Mouse (Mus musculus): Measurements from ENCODE around the gene St3gal6.

Gene St3gal6

DNA sequence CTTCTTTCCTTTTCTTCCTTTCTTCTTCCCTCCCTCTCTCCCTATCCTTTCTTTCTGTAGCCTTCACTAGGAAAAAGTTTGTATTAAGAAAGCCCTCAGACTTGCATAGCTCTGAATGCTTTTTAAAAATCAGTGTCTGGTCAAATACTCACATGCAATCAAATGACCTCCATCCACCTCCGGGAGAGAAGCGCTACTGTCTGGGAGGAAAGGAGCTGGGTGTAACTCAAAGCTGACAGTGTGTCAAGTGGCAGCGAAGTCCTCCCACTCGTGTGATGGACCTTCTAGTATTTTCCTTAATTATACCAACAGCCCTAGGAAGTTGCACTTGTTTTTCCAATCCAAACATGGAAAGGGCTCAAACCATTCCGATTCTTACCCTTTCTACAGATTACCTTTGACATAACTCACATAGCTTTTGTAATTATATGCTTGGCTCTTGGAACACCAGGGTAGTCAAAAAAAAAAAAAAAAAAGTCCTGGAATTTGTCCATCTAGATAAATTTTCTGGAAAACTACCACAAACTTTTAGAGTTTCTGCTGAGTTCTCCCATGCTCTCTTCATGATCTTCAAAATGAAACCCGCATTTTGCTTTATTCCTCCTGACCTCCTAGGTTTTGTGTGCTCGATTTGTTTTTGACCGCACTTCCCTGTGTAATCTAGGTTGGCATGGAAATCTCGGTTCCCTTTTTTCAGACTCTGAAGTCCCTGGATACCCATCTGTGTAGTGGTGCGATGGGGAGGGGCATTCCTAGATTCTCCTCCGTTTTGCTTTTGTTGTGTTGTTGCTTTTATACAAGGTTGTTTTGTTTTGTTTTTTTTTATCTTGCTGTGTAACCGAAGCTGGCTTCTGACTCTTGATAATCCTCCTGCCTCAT lies at the start of gene St3gal6:
Gene St3gal6, minus strand, starts transcription at position 272 of the 879 bp plus-strand sequence.
- no peak for DNase-seq

DNA sequence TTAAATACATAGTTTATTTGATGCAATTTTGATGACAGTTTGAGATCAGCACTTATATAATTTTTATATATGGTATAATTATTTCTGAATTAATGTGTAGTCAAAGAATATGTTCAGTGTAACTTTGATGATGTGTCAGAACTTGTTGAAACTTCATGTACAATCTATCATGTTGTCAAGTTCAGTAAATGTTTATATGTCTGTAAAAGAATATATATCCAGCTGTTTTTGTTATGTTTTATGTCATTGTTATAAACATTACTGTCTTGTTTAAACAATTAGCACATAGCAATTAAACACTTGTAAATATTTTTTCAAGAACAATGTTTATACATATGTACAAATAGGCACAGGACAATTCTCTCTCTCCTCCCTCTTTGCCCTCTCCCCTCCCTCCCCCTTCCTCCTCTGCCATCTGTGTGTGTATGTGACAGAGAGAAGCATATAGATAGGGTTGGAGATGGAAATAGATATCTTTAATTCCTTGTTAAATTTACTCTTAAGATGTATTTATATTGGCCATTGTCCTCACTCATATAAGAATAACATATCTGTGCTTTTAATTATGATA lies 46.7 kb upstream of the St3gal6 start:
- no peak for DNase-seq

DNA sequence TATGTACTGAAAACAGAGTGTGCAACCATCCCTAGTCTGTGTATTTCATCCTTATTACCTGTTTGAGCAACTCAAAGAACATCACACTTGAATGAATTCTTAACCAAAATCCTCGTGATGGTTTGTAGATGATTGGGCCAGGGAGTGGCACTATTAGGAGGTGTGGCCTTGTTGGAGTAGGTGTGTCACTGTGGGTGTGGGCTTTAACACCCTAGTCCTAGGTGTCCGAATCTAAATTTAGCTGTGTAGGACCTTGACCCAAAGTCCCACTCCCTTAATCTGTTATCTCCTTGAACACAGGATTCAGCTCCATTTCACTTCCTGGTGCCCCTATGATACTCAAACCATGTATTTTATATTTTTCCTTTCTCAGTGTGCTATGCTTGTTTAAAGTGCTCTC lies 37.2 kb upstream of the St3gal6 start:
- DNase-seq = no peak

DNA sequence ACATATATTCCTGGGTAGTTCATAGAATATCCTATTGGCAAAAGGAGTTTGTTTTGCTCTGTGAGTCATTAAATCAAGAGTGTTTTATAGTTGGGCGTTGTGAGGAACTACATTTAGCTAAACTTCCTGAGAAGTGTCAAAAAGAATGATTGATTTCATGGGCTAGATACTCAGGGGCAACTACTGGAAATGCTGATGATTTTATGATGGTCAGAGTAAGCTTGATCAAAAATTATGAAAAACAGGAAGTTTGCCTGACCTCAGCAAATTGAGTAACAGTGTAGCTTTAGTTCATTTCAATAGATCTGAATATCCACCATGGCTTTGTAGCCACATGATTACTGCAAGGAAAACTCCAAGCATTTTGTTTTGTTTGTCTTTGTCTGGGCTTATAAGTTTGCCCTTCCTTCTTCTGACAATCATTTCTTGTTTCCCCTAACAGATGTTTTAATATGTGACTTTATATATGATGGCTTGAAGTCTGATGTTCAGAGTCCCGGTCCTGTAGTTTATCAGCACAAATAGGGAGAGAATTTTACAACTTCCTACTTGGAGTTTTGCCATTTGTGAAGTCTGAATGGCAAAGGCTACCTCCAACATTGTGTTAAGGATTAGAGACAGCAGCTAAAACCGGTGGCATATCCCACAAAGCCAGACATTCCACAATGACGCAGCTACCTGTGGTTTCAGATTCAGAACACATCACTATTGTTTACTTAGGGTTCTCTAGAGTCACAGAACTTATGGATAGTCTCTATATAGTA lies 32.2 kb upstream of the St3gal6 start:
- no peak for DNase-seq

DNA sequence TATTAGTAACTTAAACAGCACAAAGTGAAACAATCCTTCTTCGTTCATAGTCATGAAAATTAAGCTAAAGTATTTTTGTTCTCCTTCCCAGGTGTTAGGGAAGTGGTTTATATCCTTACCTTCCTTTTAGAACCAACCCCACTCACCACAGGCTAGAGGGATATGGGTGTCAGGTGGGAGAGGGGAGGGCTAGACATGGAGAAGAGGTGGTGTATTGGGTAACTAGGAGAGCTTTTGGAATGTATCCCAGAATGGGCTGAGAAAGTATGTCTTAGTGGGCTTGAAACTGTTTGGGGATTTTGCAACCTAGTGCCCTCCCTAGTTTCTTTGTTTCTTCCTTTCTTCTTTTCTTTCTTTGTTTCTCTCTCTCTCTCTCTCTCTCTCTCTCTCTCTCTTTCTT lies 30.6 kb upstream of the St3gal6 start:
- DNase-seq = no peak

DNA sequence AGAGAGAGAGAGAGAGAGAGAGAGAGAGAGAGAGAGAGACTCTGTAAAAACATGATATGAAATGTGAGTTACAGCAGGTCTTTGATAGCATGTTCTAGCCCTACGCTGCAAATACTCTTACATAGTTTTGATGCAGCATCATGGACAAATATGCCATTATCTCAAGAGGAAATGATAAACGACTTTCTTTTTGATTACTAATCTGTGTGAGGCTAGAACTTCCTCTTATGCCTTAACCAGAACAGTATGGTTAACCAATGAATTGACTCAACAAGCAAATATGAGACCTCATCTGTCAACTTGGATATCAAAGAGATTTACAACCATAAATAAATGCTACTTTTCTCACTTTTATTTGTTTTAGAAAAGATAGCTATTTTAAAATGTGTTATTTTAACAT lies 24.0 kb upstream of the St3gal6 start:
- DNase-seq = no peak

DNA sequence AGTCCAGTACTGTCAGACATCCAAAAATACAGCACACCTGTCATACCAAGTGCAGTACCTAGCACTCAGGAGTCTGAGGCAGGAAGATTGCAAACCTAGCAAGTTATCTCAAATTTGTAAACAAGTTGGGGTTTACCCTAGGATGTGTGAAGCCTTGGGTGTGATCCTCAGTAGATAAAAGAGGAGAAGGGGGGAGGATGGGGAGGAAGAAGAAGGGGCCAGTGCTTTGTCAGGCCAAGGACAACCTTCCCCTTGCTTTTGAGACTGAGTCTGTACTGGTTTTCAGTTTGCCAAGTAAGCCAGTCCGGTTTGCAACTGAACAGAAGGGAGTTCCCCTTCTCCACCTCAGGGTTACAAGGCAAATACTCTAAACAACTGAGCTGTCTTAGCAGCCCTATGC lies 22.1 kb upstream of the St3gal6 start:
- no peak for DNase-seq

DNA sequence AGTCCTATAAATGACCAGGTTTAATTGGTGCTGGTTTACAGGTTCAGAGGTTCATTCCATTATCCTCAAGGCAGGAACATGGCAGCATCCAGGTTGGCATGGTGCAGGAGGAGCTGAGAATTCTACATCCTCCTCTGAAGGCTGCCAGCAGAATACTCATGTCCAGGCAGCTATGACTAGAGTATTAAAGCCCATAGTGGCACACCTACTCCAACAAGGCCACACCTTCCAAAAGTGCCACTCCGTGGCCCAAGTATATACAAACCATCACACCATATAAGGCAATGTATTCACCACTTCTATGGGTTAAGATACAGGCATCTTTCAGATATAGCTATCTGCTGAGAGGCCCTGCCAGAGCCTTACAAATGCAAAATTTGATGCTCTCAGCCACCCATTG lies 15.4 kb upstream of the St3gal6 start:
- DNase-seq = no peak

DNA sequence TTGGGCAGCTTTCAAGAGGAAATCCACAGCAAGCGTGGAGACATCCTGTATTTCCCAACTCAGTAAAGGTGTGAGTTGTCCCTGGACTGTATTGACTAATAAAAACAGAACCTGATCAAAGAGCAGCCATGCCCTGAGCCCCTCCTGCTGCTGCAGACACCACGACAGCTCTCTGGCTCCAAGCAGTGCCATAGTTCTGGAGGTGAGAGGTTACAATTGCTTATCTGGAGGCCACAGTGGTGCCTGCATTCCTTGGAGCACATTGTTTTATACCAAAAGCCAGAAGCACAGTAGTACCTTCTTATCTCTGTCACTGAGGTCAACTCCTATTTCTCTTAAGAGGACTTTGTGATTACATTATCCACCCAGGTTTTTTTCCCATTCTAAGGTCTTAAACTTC lies 15.0 kb upstream of the St3gal6 start:
- DNase-seq = no peak

DNA sequence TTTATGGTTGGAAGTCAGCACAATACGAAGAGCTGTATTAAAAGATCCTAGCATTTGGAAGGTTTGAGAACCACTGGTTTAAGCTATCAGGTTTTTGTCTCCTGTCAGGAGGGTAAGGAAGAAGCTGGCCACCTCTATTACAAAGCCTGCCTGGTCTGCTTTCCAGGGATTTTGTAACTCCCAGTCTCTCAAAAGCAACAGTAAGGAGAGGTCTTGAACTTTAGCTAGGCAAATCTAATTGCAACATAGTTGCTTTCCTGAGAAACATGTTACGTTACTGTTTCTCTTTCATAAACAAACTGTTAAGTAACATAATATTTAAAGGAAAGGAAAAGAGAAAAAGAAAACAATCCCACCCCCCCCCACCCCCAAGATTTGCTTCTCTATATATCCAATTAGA lies 12.0 kb upstream of the St3gal6 start:
- DNase-seq = no peak

DNA sequence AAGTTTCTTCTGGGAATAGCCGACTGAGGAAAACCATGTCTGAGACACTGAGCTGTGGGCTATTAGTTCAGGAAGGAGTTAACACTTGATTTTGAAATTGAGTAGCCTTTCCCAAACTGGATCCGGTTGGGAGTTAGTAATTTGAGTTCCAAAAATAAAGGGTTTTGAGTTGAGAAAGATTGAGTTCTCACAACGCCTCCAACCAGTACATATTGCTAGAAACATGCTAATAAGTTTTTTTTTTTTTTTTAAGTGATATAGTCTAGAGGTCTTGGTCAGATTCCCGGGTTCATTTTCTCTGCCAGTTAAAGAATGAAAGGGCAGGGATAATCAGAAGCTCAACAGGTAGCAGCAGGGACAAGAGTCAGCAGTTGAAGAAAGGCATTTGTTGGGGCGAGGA lies 11.2 kb upstream of the St3gal6 start:
- no peak for DNase-seq

DNA sequence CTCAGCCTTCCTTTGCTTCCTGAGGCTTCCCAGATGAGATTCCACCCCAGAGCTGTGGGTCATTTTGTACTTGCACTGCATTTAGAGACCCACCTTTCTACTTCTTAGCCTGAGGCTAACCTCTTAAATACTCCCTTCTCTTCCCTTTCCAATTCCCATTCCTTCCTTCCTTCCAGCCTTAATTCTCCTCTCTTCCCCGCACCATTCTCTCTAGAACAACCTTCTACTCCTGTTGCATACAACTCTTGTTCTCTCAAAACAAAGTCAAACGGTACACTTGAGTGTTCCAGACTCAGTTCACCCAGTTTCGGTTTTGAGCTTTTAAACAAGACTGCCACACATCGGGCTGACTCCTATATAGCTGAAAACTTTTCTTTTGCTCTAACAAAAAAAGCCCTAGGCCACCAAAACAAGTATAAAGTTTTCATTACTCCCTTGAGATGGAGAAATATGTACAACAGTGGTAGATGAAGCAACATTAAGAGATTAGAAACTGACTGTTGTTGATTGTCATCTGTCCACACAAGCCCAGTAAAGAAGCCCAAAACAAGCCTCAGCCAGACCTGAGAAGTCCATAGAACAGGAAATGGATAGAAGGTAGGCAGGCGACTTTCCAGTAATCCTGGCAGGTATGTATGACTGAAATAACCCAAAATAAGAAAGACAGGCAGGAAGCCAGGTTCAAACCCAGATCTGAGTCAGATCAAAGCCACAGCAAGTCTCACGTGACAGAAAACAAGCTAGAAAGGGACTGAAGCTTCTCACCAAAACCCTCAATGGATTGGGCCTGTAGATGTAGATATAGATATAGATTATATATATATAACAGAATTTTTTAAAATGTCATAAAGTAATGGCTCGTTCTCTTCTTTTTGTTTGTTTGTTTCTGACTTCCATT lies 10.5 kb upstream of the St3gal6 start:
- no peak for DNase-seq

DNA sequence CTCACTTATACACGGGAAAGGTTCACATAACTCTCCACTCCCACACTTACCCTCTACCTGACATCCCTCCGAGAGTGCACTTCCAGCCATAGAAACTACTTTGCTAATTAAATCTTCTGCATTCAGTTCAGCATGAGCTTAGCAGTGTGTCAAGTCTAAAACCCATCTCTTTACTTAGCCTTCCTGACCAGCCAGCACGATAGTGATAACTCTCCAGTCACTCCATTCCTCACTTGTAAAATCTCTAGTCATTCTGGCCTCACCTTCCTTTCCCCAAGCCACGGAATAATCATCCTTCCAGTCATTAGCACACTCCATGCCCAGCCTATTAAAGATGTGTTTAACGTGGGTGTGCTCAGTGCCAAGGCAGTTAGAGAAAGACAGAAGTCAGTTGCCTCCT lies 9.7 kb upstream of the St3gal6 start:
- DNase-seq = no peak

DNA sequence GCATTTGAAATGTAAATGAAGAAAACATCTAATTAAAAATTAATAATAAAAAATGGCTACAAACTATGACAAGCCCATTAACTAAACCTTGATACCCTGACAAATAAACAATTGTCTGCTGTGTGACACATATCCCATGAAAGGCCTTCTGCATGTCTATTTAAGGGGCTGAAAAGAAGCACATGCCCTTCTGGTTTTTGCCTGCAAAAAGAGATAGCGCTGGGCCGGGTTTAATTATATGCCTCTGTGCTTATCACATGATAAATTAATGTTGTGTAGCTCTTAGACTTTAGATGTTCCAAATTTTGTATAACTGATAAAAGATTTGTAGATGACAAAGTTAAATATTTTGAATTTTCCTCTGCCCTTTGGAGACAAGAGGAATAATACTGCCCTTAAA lies 9.2 kb upstream of the St3gal6 start:
- DNase-seq = no peak

DNA sequence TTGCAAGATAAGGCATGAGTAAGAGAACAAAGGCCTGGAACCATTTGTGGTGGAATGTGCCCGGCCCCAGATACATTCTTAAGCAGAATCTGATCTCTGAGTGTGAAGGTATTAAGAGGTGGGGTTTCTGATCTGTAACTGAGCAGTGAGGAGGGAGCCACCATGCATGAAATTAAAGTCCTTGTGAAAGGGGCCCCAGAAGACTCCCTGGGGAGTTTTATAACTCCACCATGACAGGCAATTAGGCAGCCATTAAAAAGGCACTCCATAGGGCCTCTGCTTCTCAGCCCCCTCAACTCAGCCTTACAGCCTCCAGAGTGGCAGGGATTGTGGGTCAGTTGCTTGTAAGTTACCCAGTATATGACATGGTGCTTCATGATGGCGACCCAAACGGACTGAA lies 8.5 kb upstream of the St3gal6 start:
- DNase-seq = no peak

DNA sequence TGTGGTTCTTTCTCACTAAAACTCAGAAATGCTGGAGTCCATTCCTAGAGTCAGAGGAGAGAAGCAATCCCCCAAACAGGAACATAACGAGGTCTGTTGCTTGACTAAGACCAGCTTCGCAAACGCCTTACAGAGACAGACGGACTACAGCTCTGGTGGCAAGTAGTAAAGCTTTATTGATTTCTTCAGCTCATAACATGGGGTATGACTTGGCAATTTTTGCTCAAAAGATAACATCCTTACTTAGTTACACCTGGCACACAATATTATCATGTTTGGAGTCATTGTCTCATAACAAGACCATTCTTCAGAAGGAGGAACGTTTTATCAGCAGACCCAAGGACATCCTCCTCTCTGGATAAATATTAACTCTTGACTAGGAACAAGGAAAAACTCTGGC lies 3.8 kb upstream of the St3gal6 start:
- DNase-seq = no peak

DNA sequence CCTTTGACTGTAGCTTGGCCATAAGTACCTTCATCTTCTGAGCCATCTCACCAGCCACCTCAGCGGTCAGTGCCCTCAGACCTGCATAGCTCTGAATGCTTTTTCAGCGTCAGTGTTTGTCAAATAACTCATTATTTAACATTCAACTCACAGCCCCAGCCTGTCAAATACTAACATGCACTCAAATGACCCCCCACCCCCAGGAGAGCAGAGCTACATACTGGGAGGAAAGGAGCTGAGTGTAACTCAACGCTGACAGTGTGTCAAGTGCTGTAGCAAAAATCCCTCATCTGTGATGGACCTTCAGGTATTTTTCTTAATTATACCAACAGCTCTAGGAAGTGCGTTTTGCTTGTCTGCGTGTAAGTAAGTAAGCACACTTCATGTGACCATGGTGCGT lies 2.7 kb upstream of the St3gal6 start:
- DNase-seq = no peak

DNA sequence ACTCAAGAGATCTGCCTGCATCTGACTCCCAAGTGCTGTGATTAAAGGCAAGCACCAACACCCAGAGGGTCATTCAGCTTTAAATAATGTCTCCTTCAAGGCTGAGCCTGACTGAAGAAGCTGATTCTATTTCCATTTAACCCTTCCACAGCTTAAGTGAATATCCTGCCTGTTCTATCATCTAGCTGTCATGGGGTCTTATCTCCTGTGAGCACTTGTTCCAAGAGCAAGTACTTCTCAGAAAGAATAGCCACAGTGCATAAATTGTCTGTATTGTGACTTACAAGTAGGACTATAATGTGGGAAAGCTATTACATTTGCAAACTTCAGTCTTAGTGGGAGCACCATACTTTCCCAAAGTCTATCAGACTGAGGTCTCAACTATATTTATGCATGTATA lies 1.8 kb upstream of the St3gal6 start:
- no peak for DNase-seq

DNA sequence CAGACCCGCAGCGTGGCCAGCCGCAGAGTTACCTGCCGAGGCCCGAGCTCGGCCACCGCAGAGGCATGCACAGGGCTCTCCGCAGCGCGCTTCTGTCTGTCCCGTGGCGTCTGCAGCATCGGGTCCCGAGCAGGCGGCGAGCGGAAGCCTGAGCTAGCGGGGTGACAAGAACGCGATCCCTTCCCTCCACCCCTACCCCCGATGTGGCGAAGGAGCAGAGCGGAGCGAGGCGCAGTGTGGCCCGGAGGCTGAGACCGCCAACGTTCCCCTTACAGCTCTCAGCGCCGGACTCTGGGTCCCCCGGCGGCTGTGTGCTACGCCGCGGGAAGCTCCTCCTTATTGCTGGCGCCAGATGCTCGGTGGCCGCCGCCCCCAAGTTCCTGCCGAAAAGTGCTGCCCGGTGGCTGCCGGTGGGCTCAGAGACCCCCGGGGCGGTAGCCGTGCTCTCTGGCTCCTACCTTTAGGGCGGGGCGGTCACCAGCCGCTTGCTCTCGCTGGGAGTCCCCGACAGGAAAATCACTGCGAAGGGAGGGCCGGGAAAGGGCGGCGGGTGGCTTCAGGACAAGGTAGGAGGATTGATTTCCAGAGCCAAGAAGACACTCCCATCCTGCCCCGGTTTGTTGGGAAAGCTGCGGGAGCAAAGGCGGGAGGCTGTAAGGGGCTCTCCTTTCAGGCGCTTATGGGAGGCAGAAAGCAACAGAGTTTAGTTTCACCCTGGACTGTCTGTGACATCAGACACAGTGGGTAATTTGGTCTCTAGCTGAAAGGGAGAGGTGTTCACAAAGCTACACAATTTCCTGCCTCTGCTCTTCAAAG lies 791 bp downstream of the St3gal6 start:
- DNase-seq = peak; percentile 33 to 47

DNA sequence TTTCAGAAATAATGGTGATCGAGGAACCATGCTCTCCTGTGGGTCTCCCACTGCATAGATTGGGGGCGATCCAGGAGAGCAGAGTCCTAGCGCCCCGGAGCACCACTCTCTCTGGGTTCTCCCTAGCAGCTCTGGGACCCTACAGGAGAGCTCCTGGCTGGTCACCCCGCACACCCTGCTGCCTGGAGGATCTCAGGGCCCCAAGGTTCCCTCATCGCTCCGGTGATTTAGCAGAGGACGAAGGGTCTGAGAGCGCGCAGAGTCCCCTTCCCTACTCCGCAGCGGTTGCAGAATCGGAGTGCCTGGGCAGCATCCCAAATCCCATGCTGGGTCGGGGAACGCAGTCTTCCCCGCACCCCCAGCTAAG lies 1.4 kb downstream of the St3gal6 start:
- DNase-seq = no peak

DNA sequence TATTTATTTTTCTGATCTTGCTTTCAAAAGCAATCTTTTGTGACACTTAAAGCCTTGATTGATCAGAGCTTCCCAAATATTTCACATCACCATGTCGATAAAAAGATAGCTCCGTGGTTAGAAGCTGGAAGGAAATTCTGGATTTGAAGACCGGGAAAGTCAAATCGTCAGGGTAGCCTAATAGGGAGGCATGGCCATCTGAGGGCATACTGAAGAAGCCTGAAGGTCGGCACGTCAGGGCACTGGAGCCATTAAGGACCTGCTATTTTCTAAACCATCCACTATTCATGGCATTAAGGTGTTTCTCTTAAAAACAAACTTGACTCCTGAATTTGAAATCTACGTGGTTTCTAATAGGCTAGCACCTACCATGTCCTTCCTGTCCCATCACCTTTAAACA lies 2.1 kb downstream of the St3gal6 start:
- DNase-seq = no peak

DNA sequence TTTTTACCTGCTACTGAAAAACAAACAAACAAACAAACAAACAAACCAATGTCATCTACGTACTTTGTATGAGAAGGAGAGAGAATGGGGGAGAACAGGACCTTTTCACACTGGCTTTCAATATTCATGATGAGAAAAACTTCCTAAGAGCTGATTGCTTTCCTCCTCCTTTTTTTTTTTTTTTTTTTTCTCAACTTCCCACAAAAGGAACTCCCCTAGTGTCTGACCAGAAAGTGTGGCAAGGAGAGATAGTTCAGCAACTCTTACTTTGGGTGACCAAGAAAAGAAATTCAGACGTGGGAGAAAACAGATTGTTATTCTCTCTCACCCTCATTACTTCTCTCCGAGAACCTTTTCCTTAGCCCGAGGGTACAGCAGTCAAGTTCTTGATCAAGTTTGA lies 2.9 kb downstream of the St3gal6 start:
- no peak for DNase-seq
